Mouse (Mus musculus) gastrocnemius, adult 2 months (tissue): ENCODE measurements around the gene Vps26a. TPM values are rescaled to one million over a fixed set of nuclear protein-coding genes. Genes with fewer than 3 reads are reported as not detected.
"Not testable (repeated sequence)": the region's sequence is repeated elsewhere in the genome, so short reads cannot be mapped to it uniquely, and the experiment has no call there.

Experiments used
- DNase-seq: peaks from one replicate; pipeline ENCODE4 v3.0.0; 2022
- H3K27ac ChIP-seq: fragments of 200-600 bp; 2 replicates; pipeline ENCODE4 v1.8.1; 2022; ENCODE audit warnings: mild to moderate bottlenecking
- H3K4me3 ChIP-seq: fragments of 200-600 bp; 2 replicates; pipeline ENCODE4 v1.8.1; 2022; ENCODE audit warnings: mild to moderate bottlenecking, moderate library complexity
- CTCF ChIP-seq: fragments of 200-600 bp; IDR thresholded peaks from 2 replicates; pipeline ENCODE4 v1.8.1; 2022; ENCODE audit warnings: antibody characterized with exemption, mild to moderate bottlenecking, moderate library complexity
- intact Hi-C: fragments of 180-260 bp; cut with DNase I; formaldehyde crosslinking; loops from one replicate; pipeline ENCODE4 v1.15.1; 2025
- total RNA-seq, 2 experiments: library from RNA; stranded (reverse); gene quantifications; 2 replicates each; pipeline ENCODE4 v1.2.3; 2021

The Vps26a gene
- total RNA-seq, 2 experiments from 2014 or later = 30.1 to 30.4 TPM

GRCm38 (mm10) chr10:62508459-62508858 is 21.9 kb upstream of the Vps26a start:
- intact Hi-C loops = no loop called here
- no peak for TF ChIP-seq CTCF
- peak overlapping the region; percentile 92 for H3K27ac ChIP-seq
- H3K4me3 ChIP-seq = peak overlapping the region; percentile 75
- peak; percentile 44 for DNase-seq

- peak; percentile 73 for DNase-seq
- peak overlapping the region; percentile 92 for H3K27ac ChIP-seq
- peak overlapping the region; percentile 75 for H3K4me3 ChIP-seq
- intact Hi-C loops = no loop called here
- TF ChIP-seq CTCF = no peak
Measured at GRCm38 (mm10) chr10:62507591-62508308, 21.1 kb upstream of the Vps26a start.

DNA sequence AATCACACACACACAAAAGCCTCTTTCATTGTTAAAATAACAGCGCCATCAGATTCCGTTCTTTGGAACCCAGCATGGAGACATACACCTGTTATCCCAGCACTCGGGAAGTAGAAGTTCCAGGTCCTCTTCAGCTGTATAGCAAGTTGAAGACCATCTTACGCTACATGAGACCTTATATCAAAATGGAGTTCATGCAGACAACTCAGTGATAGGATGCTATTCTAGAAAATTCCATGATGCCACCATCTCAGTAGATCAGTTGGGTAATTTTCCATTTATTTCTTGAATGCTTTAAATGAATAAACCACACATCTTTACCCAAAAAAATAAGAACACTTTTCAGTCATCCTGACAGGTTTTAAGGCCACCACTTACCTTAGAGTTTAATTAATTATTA is 20.5 kb upstream of the Vps26a start:
- DNase-seq = no peak
- no peak for TF ChIP-seq CTCF
- intact Hi-C loops = no loop called here
- peak overlapping the region; percentile 75 for H3K4me3 ChIP-seq
- peak overlapping the region; percentile 92 for H3K27ac ChIP-seq

DNA sequence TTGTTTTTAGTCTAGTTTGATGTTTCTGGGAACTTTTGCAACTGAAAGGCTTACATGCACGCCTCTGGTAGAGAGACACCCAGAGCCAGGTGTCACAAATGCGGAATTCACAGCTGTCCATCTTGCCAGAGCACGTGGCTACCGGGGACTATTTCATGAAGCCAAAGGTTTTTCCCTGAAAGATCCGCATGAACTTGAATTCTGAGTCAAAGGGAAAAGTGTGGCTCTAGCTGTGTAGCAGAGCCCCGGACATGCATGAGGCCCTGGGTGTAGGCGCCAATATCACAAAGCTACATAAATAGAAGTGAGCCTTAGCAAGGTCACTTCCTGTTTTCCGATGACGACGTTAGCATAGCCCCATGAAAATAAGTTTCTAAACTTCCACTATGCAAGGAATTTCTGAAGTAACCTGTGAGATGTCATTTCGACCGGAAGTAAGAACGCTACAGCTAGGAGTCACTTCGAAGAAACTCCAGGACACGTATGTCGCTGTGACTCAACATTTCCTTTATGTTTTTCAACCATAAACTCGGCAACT is 19.5 kb upstream of the Vps26a start:
- no peak for TF ChIP-seq CTCF
- Histone ChIP-seq H3K27ac (peak overlapping the region; percentile 92), H3K4me3 (peak overlapping the region; percentile 75)
- DNase-seq = no peak
- intact Hi-C loops = no loop called here

DNA sequence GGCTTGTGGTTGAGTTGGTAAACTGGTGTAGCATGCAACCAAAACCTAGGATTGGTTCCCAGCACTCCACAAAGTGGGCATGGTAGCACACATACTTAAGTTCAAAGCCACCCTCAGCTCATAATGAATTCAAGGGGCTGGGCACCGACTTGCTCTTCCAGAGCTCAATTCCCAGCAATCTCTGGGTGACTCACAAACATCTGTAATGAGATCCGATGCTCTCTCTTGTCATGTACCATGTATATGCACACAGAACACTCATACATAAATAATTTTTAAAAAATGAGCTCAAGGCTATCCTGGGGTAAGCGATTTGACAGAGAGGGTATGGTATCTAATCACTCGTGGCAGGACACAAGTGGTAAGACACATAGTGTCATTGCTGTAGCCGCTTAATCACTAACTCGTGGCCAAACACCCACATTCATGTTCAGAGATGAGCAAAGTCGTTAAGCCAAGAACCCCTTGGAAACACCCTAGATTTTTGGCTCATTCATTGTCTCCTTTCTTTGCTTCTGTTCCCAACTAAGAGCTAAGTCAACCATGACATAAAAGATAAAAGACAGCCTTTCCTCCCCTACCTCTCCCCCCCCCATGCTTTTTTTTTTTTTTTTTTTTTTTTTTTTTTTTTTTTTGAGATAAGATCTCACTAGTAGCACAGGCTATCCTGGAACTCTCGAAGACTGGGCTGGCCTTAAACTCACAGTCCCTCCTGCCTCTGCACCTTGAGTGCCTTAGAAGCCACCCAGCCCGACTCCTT is 18.8 kb upstream of the Vps26a start:
- intact Hi-C loops = no loop called here
- H3K4me3 ChIP-seq = peak overlapping the region; percentile 75
- H3K27ac ChIP-seq = peak overlapping the region; percentile 92
- DNase-seq = no peak
- TF ChIP-seq CTCF = no peak

DNA sequence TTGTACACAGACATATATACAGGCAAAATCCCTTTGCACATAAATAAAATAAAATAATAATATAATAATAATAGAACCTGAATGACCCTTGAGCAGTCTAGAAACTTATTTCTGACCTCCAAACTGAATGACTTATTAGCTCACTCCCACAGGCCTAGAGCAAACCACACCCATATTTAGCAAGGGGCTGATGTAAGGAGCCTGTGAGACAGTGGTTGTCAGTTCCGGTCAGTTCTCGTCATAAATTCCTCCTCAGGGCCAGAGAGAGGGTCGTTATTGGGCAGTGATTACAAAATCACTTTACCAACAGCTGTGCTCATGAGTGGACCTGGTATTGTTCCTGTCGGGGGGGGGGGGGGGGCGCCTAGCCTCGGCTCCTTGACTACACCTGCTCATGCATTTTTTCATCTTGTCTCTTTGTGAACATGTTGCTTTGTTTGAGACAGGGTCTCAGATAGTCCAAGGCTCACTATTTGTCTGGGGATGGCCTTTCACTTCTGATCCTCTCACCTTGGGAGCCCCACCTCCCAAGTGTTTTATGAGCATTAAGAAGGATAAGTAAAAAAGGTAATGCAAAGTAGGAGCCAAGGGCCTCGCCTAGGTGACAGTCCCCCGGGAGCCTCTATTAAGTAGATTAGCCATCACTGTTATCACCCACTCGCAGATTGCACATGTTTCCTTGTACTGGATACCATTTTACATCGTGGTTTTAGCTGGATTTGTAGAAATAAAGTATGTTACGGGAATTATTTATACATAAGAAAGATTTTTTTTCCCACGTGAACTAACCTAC is 17.4 kb upstream of the Vps26a start:
- peak overlapping the region; percentile 36 for H3K4me3 ChIP-seq
- no peak for DNase-seq
- intact Hi-C loops = no loop called here
- peak overlapping the region; percentile 62 for H3K27ac ChIP-seq
- no peak for TF ChIP-seq CTCF

DNA sequence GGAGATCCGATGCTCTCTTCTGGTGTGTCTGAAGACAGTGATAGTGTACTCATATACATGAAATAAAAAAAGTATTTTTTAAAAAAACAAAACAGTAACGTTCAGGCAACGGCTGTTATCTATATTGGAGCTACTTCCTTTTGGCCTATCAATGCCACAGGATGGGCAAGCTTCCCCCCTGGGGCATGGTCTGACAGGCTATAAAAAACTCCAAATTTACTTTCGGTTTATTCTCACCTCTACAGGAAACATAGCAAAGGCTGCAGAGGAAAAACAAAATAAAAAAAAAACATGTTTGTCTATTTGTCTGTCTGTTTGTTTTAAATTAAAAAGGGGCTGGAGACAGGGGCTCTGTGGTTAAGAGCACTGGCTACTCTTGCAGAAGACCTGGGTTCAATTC is 16.7 kb upstream of the Vps26a start:
- DNase-seq = no peak
- peak overlapping the region; percentile 36 for H3K4me3 ChIP-seq
- TF ChIP-seq CTCF = no peak
- H3K27ac ChIP-seq = peak overlapping the region; percentile 62
- intact Hi-C loops = no loop called here

DNA sequence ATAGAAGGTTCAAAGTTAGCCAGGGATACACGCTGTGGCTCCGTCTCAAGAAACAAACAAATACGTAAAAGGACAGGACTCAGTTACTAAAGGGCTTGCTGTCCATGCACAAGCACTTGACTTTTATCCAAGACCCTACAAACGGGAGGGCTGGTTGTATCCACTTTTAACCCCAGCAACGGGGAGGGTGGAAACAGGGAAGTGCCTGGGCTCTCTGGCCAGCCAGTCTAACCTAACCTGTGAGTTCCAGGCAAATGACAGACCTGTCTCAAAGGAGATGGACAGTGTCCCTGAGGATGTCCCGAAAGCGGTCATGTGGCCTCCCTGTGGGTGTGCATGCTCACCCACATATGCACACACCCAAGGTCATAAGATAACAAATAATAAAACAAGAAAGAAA is 15.3 kb upstream of the Vps26a start:
- intact Hi-C loops = no loop called here

GRCm38 (mm10) chr10:62500916-62501615 is 14.5 kb upstream of the Vps26a start:
- no peak for TF ChIP-seq CTCF
- intact Hi-C loops = loop anchor here (1.0 kb wide), 1 partner anchor 48 kb away; no protein-coding TSS in a partner anchor
- Histone ChIP-seq H3K27ac (peak overlapping the region; percentile 59), H3K4me3 (peak overlapping the region; percentile 35)
- DNase-seq = no peak

More for the DNA sequence above, 15.3 kb upstream of the Vps26a start:
- Histone ChIP-seq H3K4me3 (no peak overlapping the region), H3K27ac (no peak overlapping the region)
- TF ChIP-seq CTCF = no peak
- no peak for DNase-seq

DNA sequence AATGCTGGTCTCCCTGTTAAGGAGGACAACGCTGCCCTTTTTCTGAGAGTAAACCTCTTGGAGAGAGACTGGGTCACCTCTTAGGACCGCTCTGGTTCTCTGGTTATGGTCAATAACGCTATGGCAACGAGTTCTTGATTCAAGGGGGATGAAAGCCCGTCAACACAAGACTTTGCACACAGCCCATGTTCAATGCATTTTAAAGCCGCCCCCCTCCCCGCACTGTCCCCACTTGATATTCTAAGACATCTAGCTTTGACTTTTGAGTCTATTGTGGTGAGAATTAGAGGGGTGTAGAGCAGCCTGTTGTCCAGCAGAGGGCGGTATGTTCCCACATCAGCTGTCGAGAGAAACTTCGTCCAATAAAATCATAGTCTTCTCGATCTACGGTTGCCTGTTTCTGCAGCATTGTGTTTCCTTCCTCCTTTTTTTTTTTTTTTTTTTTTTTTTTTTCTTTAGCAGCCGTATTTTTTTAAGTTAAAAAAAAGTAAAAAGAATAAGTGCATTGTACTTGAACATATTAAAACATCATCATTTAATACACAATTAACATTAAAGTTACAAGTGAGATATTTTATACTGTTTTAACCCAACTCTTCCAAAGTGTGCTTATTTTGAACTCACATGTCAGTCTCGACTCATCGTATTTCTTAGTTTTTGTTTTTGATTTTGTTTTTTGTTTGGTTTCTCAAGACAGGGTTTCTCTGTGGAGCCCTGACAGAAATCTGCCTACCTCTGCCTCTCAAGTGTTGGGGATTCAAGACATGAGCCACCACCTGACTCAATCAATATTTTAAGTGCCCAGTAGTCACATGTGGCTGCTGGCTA is 13.7 kb upstream of the Vps26a start:
- Histone ChIP-seq H3K4me3 (peak overlapping the region; percentile 35), H3K27ac (peak overlapping the region; percentile 59)
- intact Hi-C loops = loop anchor here (1.0 kb wide), 1 partner anchor 49 kb away; no protein-coding TSS in a partner anchor
- DNase-seq = peak; percentile 56
- TF ChIP-seq CTCF = peak; percentile 88

DNA sequence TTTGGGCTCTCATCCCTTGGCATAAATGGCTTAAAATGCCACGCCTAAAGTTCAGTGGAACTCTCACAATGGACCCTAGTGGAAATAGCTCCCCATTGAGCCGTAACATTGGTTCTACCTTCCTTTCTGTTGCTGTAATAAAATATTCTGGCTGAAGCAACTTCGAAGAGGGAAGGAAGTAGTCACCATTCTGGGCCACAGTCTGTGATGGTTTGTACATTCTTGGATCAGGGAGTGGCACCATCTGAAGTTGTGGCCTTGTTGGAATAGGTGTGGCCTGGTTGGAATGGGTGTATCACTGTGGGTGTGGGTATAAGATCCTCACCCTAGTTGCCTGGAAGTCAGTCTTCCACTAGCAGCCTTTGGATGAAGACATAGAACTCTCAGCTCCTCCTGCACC is 5.1 kb upstream of the Vps26a start:
- H3K4me3 ChIP-seq, intact Hi-C loops, DNase-seq, H3K27ac ChIP-seq: not testable (repeated sequence)
